Mouse (Mus musculus): ENCODE measurements around the gene Eng. TPM values are rescaled to one million over a fixed set of nuclear protein-coding genes. Genes with fewer than 3 reads are reported as not detected.

Eng gene
- polyA plus RNA-seq, 1 experiment: 38.0 TPM

- no peak for TF ChIP-seq POLR2A (IDR thresholded peaks at IDR 0.05; ENCODE audit: borderline replicate concordance, extremely low read depth, insufficient read depth, insufficient read length, poor library complexity, severe bottlenecking)
- no peak for DNase-seq (ENCODE audit: low read depth)
Observed at GRCm38 (mm10) chr2:32700966-32701743, 54.8 kb downstream of the Eng start.

- DNase-seq (ENCODE audit: low read depth): no peak
- TF ChIP-seq POLR2A (IDR thresholded peaks at IDR 0.05; ENCODE audit: borderline replicate concordance, extremely low read depth, insufficient read depth, insufficient read length, poor library complexity, severe bottlenecking): no peak
- no peak for TF ChIP-seq CTCF (IDR thresholded peaks at IDR 0.05; ENCODE audit: borderline replicate concordance, extremely low read depth, insufficient read depth, insufficient read length)
Observed at GRCm38 (mm10) chr2:32703046-32703445, 56.7 kb downstream of the Eng start.

GRCm38 (mm10) chr2:32704021-32704421 lies 57.6 kb downstream of the Eng start, which contains the start of gene Fpgs:
Gene Fpgs (minus strand): TSS chr2:32704145.
- TF ChIP-seq CTCF (IDR thresholded peaks at IDR 0.05; ENCODE audit: borderline replicate concordance, extremely low read depth, insufficient read depth, insufficient read length): no peak
- no peak for DNase-seq (ENCODE audit: low read depth)

GRCm38 (mm10) chr2:32705018-32705417 lies 58.6 kb downstream of the Eng start:
- DNase-seq (ENCODE audit: low read depth): no peak
- TF ChIP-seq CTCF (IDR thresholded peaks at IDR 0.05; ENCODE audit: borderline replicate concordance, extremely low read depth, insufficient read depth, insufficient read length) (no peak), POLR2A (IDR thresholded peaks at IDR 0.05; ENCODE audit: borderline replicate concordance, extremely low read depth, insufficient read depth, insufficient read length, poor library complexity, severe bottlenecking) (no peak)

- no peak for DNase-seq (ENCODE audit: low read depth)
- TF ChIP-seq POLR2A (IDR thresholded peaks at IDR 0.05; ENCODE audit: borderline replicate concordance, extremely low read depth, insufficient read depth, insufficient read length, poor library complexity, severe bottlenecking) (no peak), CTCF (IDR thresholded peaks at IDR 0.05; ENCODE audit: borderline replicate concordance, extremely low read depth, insufficient read depth, insufficient read length) (no peak)
Observed at GRCm38 (mm10) chr2:32706971-32707370, 60.6 kb downstream of the Eng start.

- TF ChIP-seq POLR2A (IDR thresholded peaks at IDR 0.05; ENCODE audit: borderline replicate concordance, extremely low read depth, insufficient read depth, insufficient read length, poor library complexity, severe bottlenecking): no peak
- peak; percentile 88 for TF ChIP-seq CTCF (IDR thresholded peaks at IDR 0.05; ENCODE audit: borderline replicate concordance, extremely low read depth, insufficient read depth, insufficient read length)
- peak; percentile 80 for DNase-seq (ENCODE audit: low read depth)
Observed at GRCm38 (mm10) chr2:32708643-32709042, 62.2 kb downstream of the Eng start.

GRCm38 (mm10) chr2:32709521-32710137 lies 63.2 kb downstream of the Eng start:
- no peak for TF ChIP-seq CTCF (IDR thresholded peaks at IDR 0.05; ENCODE audit: borderline replicate concordance, extremely low read depth, insufficient read depth, insufficient read length)
- DNase-seq (ENCODE audit: low read depth): no peak

- no peak for DNase-seq (ENCODE audit: low read depth)
Observed at GRCm38 (mm10) chr2:32710425-32710824, 64.0 kb downstream of the Eng start.

GRCm38 (mm10) chr2:32711301-32712056 lies 65.1 kb downstream of the Eng start:
- no peak for DNase-seq (ENCODE audit: low read depth)
- no peak for TF ChIP-seq CTCF (IDR thresholded peaks at IDR 0.05; ENCODE audit: borderline replicate concordance, extremely low read depth, insufficient read depth, insufficient read length)
- no peak for TF ChIP-seq POLR2A (IDR thresholded peaks at IDR 0.05; ENCODE audit: borderline replicate concordance, extremely low read depth, insufficient read depth, insufficient read length, poor library complexity, severe bottlenecking)

More at GRCm38 (mm10) chr2:32710425-32710824, 64.0 kb downstream of the Eng start:
- no peak for TF ChIP-seq POLR2A (IDR thresholded peaks at IDR 0.05; ENCODE audit: borderline replicate concordance, extremely low read depth, insufficient read depth, insufficient read length, poor library complexity, severe bottlenecking)
- TF ChIP-seq CTCF (IDR thresholded peaks at IDR 0.05; ENCODE audit: borderline replicate concordance, extremely low read depth, insufficient read depth, insufficient read length): no peak

- DNase-seq (ENCODE audit: low read depth): peak; percentile 37
- TF ChIP-seq POLR2A (IDR thresholded peaks at IDR 0.05; ENCODE audit: borderline replicate concordance, extremely low read depth, insufficient read depth, insufficient read length, poor library complexity, severe bottlenecking): no peak
- no peak for TF ChIP-seq CTCF (IDR thresholded peaks at IDR 0.05; ENCODE audit: borderline replicate concordance, extremely low read depth, insufficient read depth, insufficient read length)
Observed at GRCm38 (mm10) chr2:32712108-32712551, 65.7 kb downstream of the Eng start.

- peak; percentile 97 for DNase-seq (ENCODE audit: low read depth)
- no peak for TF ChIP-seq CTCF (IDR thresholded peaks at IDR 0.05; ENCODE audit: borderline replicate concordance, extremely low read depth, insufficient read depth, insufficient read length)
- peak; percentile 62; the same call in 1 of the 2 replicates for TF ChIP-seq POLR2A (IDR thresholded peaks at IDR 0.05; ENCODE audit: borderline replicate concordance, extremely low read depth, insufficient read depth, insufficient read length, poor library complexity, severe bottlenecking)
Observed at GRCm38 (mm10) chr2:32712586-32712933, 66.2 kb downstream of the Eng start.

Data from brain, embryonic 14.5 days (tissue).